Mouse (Mus musculus) liver, embryonic 14.5 days (tissue): Measurements from ENCODE around the gene Slc22a5. TPM values are rescaled to one million over a fixed set of nuclear protein-coding genes. Genes with fewer than 3 reads are reported as not detected.

Experiments
- ATAC-seq: fragments of 200-750 bp; cut with Nextera tagmentation; 2 replicates; pipeline ENCODE4 v1.8.0; 2017; ENCODE audit warnings: moderate number of reproducible peaks, mild to moderate bottlenecking, moderate library complexity; ENCODE audit not compliant: insufficient read depth
- DNase-seq, 3 experiments: peaks; one replicate each; pipeline ENCODE4 v3.0.0-alpha.2; 2012 to 2013; ENCODE audit warnings: low read depth in 3 of 3, low spot score in 3 of 3
- H3K27ac ChIP-seq: fragments of 300-500 bp; sonication (generic); 2 replicates; pipeline ENCODE4 v1.5.1; 2014; ENCODE audit warnings: moderate library complexity, mild to moderate bottlenecking, control low read depth, inconsistent platforms
- H3K27me3 ChIP-seq: fragments of 300-500 bp; sonication (generic); 2 replicates; pipeline ENCODE4 v1.6.1; 2014; ENCODE audit warnings: mild to moderate bottlenecking, low read length, moderate library complexity; ENCODE audit not compliant: control insufficient read depth, insufficient read depth
- H3K36me3 ChIP-seq: fragments of 300-500 bp; sonication (generic); replicated peaks from 2 replicates; pipeline ENCODE4 v1.6.1; 2014; ENCODE audit warnings: low read depth; ENCODE audit not compliant: control insufficient read depth, insufficient read depth
- H3K4me1 ChIP-seq, 2 experiments: fragments of 200-500 bp in 1 of 2; fragments of 300-500 bp in 1 of 2; sonication (generic) in 1 of 2; replicated peaks; 2 replicates each; pipeline ENCODE4 v1.6.1; 2012 to 2014; ENCODE audit warnings: antibody characterized with exemption in 1 of 2, inconsistent platforms in 1 of 2, low read length in 1 of 2; ENCODE audit not compliant: control insufficient read depth in 2 of 2, insufficient read depth in 2 of 2
- H3K4me2 ChIP-seq: fragments of 300-500 bp; sonication (generic); 2 replicates; pipeline ENCODE4 v1.6.1; 2014; ENCODE audit warnings: low read depth, mild to moderate bottlenecking, control low read depth, moderate library complexity
- H3K4me3 ChIP-seq, 2 experiments: fragments of 200-500 bp in 1 of 2; fragments of 300-500 bp in 1 of 2; sonication (generic) in 1 of 2; 2 replicates each; pipeline ENCODE4 v1.5.1; 2012 to 2014; ENCODE audit warnings: low read depth in 2 of 2, low read length in 2 of 2, mild to moderate bottlenecking in 2 of 2, control low read depth in 1 of 2, inconsistent platforms in 1 of 2, moderate library complexity in 1 of 2; ENCODE audit not compliant: insufficient read depth in 1 of 2
- H3K9ac ChIP-seq: fragments of 300-500 bp; sonication (generic); replicated peaks from 2 replicates; pipeline ENCODE4 v1.6.1; 2014; ENCODE audit warnings: mild to moderate bottlenecking, control low read depth, moderate library complexity
- H3K9me3 ChIP-seq: fragments of 300-500 bp; sonication (generic); 2 replicates; pipeline ENCODE4 v1.6.1; 2016; ENCODE audit warnings: low read length, mixed read lengths; ENCODE audit not compliant: control insufficient read depth
- CTCF ChIP-seq: IDR thresholded peaks from 2 replicates; pipeline ENCODE4 v1.5.1; 2016; ENCODE audit warnings: antibody characterized with exemption, low read depth, control low read depth
- EP300 ChIP-seq: IDR thresholded peaks from 2 replicates; pipeline ENCODE4 v1.6.1; 2016; ENCODE audit warnings: antibody characterized with exemption, low read depth
- WGBS: fragments of 180-500 bp; shearing (Covaris S2); extraction: QIAGEN DNeasy Blood & Tissue Kit; methylation state at CpG from one replicate; pipeline ENCODE4 v1.1.7; 2014; ENCODE audit not compliant: insufficient replicate concordance; 5-methylcytosine and 5-hydroxymethylcytosine counted together
- polyA plus RNA-seq, 2 experiments: library from polyadenylated mRNA; depleted of rRNA in 1 of 2; stranded (reverse) in 1 of 2; unstranded in 1 of 2; fragments of >200 nt; fragmentation: Nextera tagmentation in 1 of 2; extraction: Ambion mirVana in 1 of 2; gene quantifications; 2 replicates each; pipeline versions ENCODE4 v1.2.1 to v1.2.3; 2012 to 2014

Slc22a5 gene
- polyA plus RNA-seq, 2 experiments: 1.7 to 1.9 TPM

DNA sequence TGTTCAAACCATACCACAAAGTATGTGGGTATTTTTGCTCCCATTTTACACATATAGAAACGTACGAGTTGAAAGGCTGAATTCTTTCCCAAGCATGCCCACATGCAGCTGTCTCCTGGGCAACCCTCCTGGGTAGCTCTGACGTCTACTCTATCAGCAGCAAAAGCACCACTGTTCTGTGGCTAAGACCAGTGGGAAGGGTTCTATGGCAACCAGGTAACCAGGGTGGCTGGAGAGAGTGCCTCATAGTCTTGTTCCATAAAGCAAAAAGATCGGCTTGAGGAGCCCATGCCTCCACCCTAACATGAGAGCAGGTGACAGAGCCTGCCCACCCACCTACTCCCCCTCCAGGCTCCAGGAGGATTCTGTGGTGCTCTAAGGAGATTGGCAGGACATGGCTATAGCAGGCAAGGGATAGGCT, 49.3 kb downstream of the Slc22a5 start:
- ATAC-seq: no peak
- TF ChIP-seq EP300 (no peak), CTCF (no peak)
- no peak for DNase-seq
- WGBS: 52% methylated on average over 4 of the region's 4 CpGs
- Histone ChIP-seq H3K9ac (no peak overlapping the region), H3K36me3 (no peaks in the 10 kb centered on the region), H3K4me3 (no peak overlapping the region), H3K9me3 (no peaks in the 10 kb centered on the region), H3K27ac (no peak overlapping the region), H3K27me3 (no peaks in the 10 kb centered on the region), H3K4me2 (no peak overlapping the region), H3K4me1 (peaks cover 0 to 2% of the 10 kb centered on the region in 2 experiments; a peak in 1 of 4 replicates)

DNA sequence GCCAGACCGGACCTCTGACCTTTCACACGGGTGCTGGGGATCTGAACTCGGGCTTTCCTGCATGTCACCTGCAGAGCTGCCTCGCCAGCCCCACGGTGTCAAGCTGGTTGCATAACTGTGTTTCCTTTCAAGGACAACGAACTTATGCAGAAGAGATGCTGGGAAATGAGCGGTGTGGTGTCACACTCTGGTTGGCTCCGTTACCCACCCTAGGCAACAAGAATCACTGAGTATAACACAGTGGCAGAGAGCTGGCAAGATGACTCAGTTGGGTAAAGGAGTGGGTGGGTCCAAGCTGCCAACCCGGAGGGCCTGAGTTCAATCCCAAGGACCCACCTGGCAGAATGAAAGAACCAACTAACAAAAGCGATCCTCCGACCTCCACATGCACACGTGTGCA, 49.9 kb downstream of the Slc22a5 start:
- WGBS: 58% methylated on average over 12 of the region's 12 CpGs
- Histone ChIP-seq H3K4me3 (no peak overlapping the region), H3K36me3 (no peaks in the 10 kb centered on the region), H3K4me1 (peaks cover 0 to 2% of the 10 kb centered on the region in 2 experiments; a peak in 1 of 4 replicates), H3K9ac (no peak overlapping the region), H3K27ac (no peak overlapping the region), H3K9me3 (no peaks in the 10 kb centered on the region), H3K27me3 (no peaks in the 10 kb centered on the region), H3K4me2 (no peak overlapping the region)
- DNase-seq (no peak), ATAC-seq (no peak)
- TF ChIP-seq EP300: no peak
- TF ChIP-seq CTCF: no peak

DNA sequence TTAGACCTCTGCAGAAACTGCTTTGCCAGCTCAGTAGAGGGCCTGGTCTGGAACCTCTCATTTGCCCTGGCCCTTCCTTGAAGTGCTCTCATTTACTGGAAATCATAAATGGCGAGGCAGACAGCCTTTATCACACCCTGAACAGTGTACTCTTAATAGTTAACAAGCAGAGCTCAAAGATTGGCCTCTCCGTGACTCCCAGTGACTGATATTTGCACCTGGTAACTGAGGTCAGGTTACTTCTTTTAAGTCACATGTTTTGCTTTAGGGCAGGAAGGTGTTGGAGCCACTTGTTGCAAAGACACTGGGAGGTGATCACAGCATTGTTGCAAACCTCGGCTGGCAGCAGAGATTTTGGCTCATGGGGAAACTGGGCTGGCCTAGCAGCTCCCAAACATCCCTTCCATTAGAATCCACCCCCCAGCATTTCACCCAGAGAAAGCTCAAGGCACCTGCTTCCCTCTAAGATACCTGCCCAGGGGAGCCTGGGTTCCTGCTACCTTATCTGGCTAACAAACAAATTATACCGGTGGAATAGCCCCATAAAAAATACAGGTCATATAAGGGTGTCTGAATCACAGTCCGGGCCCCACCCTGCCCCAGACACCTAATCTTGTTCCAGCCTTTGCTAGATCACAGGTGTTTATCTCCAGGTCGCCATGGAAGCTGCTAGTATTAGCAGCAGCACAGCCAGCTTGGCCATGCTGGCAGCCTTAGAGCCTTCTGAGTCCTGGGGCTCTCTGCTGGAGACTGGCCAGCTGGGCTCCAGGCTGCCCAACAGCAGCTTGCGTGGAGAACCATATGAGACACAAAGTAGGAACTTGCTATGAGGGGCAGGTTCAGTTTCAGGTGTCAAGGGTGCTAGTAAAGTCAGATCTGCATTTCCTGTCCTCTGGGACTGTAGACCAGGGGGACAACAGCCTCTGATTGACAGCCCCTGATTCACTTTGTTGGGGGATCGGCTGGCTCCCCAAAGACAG, 51.5 kb downstream of the Slc22a5 start:
- Histone ChIP-seq H3K9me3 (no peaks in the 10 kb centered on the region), H3K27ac (no peak overlapping the region), H3K27me3 (no peaks in the 10 kb centered on the region), H3K4me2 (no peak overlapping the region), H3K36me3 (no peaks in the 10 kb centered on the region), H3K9ac (no peak overlapping the region), H3K4me3 (no peak overlapping the region), H3K4me1 (peaks cover 0 to 2% of the 10 kb centered on the region in 2 experiments; a peak in 2 of 4 replicates)
- no peak for DNase-seq
- no peak for ATAC-seq
- TF ChIP-seq CTCF: no peak
- no peak for TF ChIP-seq EP300
- 37% methylated on average over 8 of the region's 8 CpGs for WGBS

DNA sequence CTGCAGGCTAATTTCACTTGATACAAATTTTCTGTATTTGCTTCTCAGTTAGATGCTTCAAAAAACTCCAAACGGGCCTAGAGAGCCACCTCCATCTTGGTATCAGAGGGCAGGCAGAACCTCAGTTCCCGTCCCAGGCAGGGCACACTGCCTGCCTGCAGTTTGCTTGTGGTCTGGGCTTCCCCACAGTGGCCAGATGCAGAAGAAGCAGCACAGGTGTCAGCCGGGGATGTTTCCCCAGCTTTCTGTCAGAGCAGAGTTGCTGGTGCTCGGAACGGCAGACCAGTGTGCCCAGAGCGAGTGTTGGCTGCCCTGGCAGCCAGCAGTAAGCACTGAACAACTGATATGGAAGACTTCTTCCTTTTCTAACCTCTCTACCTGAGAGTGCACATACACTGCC, 52.3 kb downstream of the Slc22a5 start:
- Histone ChIP-seq H3K27ac (no peak overlapping the region), H3K4me2 (no peak overlapping the region), H3K9me3 (no peaks in the 10 kb centered on the region), H3K4me3 (no peak overlapping the region), H3K9ac (no peak overlapping the region), H3K36me3 (no peaks in the 10 kb centered on the region), H3K4me1 (peaks cover 0 to 2% of the 10 kb centered on the region in 2 experiments; a peak in 2 of 4 replicates), H3K27me3 (no peaks in the 10 kb centered on the region)
- ATAC-seq (no peak), DNase-seq (no peak)
- WGBS: 58% methylated on average over 6 of the region's 6 CpGs
- TF ChIP-seq CTCF: peak; percentile 24; the same call in 1 of the 2 replicates
- TF ChIP-seq EP300: no peak

DNA sequence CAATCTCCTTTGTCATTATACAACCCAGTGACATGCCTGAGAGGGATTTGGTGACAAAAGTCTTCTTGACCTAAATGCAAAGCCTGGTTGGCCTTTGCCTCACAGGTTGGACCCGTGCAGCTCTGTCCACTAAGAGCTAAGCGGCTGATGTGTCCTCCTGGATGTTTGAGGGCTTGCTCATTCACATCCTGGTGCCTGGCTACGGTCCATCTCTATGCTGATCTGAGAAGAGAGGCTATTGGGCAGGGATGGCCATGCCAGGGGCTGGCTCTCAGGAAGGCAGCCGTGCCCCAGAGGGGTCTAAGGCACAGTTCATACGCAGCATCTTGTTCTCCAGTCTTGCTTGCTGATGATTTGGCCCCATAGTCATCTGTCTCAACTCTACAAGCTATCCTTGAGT, 53.7 kb downstream of the Slc22a5 start:
- DNase-seq (no peak), ATAC-seq (no peak)
- Histone ChIP-seq H3K36me3 (no peaks in the 10 kb centered on the region), H3K9me3 (no peaks in the 10 kb centered on the region), H3K27me3 (no peaks in the 10 kb centered on the region), H3K4me3 (no peak overlapping the region), H3K9ac (no peak overlapping the region), H3K4me1 (peaks cover 0 to 2% of the 10 kb centered on the region in 2 experiments; a peak in 2 of 4 replicates), H3K4me2 (no peak overlapping the region), H3K27ac (no peak overlapping the region)
- TF ChIP-seq EP300 (no peak), CTCF (no peak)
- 75% methylated on average over 5 of the region's 5 CpGs for WGBS
